Mouse (Mus musculus): ENCODE measurements around the gene Gm17455.

Gm17455 gene

GRCm38 (mm10) chr10:60419624-60420023, 20.1 kb downstream of the Gm17455 start:
- DNase-seq (ENCODE audit: low read depth, low spot score) = no peak

GRCm38 (mm10) chr10:60422756-60423155, 23.2 kb downstream of the Gm17455 start:
- no peak for DNase-seq (ENCODE audit: low read depth, low spot score)

GRCm38 (mm10) chr10:60430001-60430400, 30.5 kb downstream of the Gm17455 start:
- DNase-seq (ENCODE audit: low read depth, low spot score) = no peak

GRCm38 (mm10) chr10:60430591-60430990, 31.1 kb downstream of the Gm17455 start:
- DNase-seq (ENCODE audit: low read depth, low spot score) = no peak

- no peak for DNase-seq (ENCODE audit: low read depth, low spot score)
Measured at GRCm38 (mm10) chr10:60432679-60433078, 33.2 kb downstream of the Gm17455 start.

GRCm38 (mm10) chr10:60442321-60442720, 42.8 kb downstream of the Gm17455 start:
- DNase-seq (ENCODE audit: low read depth, low spot score) = no peak

GRCm38 (mm10) chr10:60443078-60443477, 43.6 kb downstream of the Gm17455 start:
- DNase-seq (ENCODE audit: low read depth, low spot score) = no peak

- no peak for DNase-seq (ENCODE audit: low read depth, low spot score)
Measured at GRCm38 (mm10) chr10:60445031-60445593, 45.6 kb downstream of the Gm17455 start.

- DNase-seq (ENCODE audit: low read depth, low spot score) = no peak
Measured at GRCm38 (mm10) chr10:60447186-60447585, 47.7 kb downstream of the Gm17455 start.

All from WW6 (cell line).